Mouse (Mus musculus): ENCODE measurements at regions not wholly inside any gene's neighbourhood (a gene's known extent, or its start where the extent isn't known, plus 50 kb on each side); places are given as distances from the start of the nearest gene placed in this dataset.

DNA sequence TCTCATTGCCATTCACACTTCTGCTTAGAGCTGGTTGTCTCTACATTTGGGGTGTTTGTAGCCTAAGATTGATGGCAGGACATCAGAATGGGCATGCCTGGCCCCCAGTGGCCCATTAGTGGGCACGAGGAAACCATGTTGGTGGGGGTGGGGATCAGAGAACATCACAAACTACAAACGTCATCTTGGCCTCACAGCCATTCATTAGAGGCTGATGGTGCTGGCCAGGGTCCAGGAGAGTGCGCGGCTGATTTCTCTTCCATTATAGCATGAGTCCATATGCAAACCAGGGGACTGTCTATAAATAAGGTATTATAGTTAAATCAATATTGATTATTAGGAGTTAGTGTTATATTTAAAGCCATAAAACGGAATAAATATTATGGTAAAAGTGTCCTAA is 67.9 kb downstream of the 3100002H09Rik start:
- no peak for DNase-seq

DNA sequence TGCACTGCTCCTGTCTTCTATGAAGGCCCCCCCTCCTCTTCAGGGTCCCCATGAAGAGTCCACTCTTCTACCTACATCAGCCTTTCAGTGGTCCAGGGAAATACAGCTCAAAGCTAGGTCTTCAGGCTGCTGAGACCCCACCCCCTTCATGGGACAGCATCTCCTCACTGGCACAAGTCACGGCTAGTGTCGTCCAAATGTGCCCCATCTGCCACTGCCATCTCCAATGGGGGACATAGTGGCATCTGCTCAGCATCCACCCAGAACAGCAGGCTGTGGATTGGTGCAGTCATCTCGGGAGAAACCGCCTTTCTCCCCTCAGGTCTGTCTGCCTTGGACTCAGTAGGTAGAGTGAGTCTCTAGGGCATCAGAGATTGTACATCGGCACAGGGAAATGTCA is 72.1 kb downstream of the 3100002H09Rik start:
- DNase-seq: no peak

DNA sequence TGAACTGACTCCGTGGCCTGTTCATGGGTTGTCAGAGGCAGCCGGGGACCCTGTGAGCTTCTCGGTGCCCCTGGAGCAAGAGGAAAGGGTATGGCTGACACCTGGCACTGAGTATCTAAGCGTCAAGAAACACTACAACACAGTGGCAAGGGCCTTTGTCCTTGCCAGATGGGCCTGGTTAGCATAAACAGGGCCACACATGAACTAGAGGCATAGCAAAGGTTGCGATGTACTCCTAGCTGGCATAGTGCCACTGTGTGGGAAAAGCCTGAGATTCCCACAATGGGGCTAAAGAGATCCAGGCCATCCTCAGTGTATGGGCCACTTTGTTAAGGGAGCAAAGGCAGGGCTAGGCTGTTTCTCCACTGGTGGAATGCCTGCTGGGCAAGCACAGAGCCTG is 72.9 kb downstream of the 3100002H09Rik start:
- DNase-seq: no peak

DNA sequence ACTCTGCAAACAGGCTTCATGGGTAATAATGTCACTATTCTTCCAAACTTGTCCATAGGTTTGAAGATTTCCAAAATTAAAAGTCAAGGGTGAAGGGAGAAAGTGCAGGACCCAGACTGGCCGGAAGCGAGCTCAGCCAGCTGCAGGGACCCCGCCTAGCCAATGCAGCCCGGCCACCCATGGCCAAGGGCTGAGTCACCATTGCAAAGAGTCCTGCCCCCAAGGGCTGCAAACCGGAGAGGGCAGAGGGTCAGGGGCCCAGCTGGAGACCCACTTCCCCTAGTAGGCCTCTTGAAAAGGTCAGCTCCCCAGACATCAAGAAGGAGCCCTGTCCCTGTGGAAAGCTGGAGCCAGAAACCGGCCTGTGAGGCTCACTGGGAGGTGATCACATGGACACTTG is 77.0 kb downstream of the 3100002H09Rik start:
- peak; percentile 92 for DNase-seq

- no peak for DNase-seq
These were observed 80.0 kb downstream of the 3100002H09Rik start for GRCm38 (mm10) chr4:124530596-124530995.

DNA sequence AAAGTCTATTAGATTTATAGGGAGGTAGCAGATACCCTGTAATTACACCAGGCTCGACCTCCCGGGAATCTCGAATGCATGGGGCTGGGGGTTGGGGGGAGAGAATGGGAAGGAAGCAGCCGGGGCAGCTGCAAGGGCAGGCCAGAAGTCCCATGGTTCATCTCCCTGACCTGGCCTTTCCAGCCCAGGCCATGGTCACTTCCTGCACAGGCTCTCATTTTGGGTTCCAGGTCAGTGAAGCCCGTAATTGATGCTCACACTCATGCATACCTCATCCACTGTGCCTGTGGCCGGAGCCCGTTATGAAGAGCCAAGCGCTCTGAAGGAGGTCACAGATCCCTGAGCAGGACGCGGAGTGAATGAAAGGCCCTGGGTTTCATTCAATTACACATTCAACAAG is 83.8 kb downstream of the 3100002H09Rik start:
- DNase-seq: no peak

GRCm38 (mm10) chr4:124526362-124526761 is 84.2 kb downstream of the 3100002H09Rik start:
- no peak for DNase-seq

DNA sequence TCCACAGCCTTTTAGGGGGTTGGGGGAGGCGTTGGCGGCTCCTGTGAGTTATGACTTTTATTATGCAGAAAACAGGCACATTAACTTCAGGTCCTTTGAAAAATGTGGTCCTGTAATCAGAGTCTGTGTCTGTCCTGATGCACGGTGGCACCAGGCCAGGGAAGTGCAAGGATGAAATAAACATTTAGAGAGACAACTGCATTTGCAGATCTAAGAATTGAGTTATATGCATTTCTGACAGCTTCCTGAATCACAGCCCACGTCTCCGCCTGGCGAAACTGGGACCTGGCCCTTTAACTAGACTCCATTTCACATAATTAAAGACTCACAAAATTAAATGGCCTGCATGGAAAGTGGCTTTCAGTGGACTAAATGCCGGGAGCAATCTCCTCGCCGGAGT is 90.3 kb downstream of the 3100002H09Rik start:
- DNase-seq: no peak

GRCm38 (mm10) chr4:124511761-124512160 is 98.8 kb downstream of the 3100002H09Rik start:
- DNase-seq: no peak

DNA sequence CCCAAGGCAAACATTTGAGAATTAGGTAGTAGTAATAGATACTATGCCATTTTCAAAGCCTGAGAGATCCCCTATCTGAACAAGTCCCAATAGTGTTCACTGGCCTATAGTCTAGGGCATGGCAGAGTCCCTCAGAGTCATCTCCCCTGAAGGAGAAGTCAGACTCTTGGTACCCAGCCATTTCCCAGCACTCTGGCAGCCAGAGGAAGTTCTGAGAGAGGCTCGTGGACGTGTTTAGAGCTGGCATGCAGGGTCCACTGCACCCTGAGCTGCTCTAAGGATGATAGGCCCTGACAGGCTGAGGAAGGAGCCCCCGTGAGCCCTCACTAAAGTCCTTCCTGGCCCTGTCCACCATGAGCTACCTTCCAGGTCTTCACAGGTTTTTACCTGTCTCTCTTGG is 99.8 kb downstream of the 3100002H09Rik start:
- DNase-seq: no peak

DNA sequence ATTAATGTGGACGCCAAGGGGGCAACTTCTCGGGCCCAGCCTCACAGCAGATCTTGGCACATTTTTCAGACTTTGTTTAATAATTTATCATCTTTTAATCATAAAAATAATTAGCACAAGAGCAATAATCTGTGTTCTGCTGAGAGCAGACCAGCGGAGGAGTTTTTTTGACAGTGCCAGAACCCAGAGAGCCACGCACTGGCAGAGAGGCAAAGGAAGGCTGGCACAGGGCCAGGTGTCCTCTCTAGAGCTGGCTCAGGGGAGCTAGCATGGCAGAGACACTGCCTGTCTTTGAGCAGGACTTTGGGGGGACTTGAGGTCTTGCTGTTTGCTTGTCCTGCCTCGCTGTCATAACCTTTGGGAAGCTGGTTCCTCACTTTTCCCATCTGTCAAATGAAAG is 100.9 kb downstream of the 3100002H09Rik start:
- DNase-seq: no peak

DNA sequence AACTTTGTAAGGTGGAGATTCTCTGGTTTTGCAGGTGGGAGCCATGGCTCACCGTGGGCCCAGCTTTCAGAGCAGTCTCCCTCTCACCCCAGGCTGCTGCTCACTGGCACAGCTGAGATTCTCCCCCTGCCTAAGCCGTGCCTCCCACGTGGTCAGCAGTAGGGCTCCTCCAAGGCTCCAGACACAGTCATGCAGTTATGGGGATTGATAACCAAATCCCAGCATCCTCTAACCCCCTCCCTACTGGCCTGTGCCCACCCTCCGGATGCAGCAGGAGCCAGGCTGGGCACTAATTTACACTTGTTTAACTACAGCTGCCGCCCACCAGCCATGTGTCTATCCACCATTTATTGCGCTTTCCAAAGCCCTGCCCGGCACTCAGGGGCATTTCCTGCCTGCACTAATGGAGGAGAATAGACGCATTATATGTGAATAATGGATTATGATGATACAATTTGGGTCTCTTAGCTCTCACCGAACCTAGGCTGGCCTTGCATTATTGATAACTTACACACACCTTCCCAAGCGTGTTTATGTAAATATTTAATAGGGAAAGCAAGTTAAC is 104.4 kb downstream of the 3100002H09Rik start:
- no peak for DNase-seq

GRCm38 (mm10) chr4:124501785-124502184 is 108.8 kb downstream of the 3100002H09Rik start:
- no peak for DNase-seq

GRCm38 (mm10) chr4:124498043-124498442 is 112.6 kb downstream of the 3100002H09Rik start:
- no peak for DNase-seq

DNA sequence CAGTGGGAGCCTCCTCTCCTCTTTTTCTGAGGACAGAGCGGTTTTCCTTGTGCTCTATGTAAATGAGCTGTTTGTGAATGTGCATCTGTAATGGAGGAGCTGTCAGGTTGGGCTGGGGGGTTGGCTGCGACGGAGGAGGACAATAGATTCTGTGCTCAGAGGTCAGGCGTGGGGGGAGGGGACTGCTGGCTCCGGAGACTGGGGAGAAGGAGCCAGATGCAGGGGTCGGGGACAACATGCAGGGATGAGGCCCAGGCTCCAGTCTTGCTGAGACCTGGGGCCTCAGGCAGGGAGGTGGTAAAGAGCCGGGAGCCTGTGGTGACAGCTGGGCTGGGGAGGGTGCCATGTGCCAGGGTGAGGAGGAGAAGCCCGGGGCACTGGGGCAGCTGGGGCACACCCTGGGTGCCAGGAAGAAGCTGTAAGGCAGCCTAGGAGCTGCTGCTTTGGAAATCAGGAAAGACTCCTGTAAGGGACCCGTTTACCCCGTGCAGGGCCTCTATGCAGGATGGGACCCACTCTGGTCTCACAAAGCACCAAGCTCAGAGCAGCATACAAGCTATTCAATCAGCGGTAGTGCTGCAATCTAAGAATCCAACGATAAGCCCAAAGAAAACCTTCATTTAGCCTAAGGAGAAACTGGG is 124.5 kb downstream of the 3100002H09Rik start:
- DNase-seq: no peak

DNA sequence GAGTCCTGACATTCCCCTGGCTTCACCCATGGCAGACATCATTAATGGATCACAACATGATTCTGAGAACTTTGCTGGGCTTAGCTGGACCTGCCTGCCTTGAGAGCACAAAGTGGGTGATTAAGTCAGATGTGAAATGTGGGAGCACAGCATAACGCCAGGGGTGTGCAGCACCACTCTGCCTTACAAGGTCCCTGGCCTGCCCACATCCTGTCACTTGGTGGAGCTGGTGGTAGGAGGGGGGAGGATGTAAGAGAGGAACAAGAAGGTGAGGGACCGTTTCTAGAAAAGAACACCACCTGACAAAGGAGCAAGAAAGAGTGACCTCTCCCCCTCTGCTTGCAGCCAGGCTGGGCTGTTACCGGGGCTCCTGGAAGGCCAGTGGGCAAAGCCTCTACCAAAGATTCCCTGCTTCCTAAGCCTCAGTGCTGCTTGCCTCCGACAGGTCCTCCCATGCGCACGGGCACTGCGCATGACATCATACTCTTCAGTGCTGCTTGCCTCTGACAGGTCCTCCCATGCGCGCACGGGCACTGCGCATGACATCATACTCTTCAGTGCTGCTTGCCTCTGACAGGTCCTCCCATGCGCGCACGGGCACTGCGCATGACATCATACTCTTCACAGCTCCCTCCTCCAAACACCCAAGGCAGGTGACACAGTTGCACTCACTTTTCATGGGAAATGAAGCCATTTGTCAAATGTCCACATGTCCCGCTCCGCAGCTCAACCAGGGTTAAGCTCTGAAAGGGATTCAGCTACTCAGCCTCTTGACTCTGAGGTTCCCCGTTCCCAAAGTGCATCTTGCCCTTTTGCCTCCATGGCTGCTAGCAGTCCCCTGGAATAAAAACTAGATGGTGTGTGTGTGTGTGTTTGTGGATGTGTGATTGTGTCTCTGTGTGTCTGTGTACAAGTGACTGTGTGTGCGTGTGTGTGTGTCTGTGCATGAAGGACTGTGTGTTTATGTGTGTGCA is 125.7 kb downstream of the 3100002H09Rik start:
- DNase-seq: no peak

DNA sequence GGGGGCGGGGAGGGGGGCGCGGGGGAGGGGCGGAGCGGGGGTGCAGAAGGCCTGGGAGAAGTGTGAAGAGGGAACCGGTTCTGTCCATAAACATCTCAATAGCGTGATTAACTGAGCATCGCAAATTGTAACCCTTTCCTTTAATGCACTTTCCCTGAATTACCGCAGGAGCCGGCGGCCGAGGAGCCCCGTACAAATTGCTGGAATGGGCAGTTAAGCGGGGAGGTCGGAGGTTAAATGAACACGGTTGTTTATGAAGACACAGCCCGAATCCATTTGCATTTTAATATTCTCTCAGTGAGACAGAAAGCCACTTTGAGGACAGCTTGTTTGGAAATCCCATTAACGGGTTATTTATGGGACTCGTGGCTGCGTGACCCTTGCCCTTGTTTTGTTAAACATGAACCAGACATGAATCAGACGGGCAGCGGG is 132.7 kb downstream of the 3100002H09Rik start:
- DNase-seq: no peak

DNA sequence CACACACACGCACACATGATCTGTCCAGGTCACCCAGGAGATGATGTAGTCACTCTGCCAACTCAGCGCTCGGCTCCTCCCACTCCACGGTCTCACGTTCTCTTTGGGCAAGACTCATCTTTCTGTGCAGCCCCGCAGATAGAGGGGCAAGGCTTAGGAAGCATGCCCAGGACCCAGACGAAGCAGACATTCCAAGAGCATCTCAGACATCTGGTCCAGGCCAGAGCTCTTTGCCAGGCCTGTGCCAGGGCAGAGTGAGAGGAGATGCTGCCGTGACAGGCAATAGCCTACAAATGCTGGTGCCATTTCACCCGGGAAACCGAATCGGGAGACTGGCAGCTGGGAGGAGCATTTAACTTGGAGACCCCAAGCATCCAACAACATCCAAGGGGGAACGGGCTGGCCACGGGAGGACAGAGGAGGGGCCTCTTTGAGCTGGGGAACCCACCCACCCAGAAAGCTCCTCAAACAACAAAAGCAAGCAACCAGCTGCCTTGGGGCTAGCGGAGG is 133.2 kb downstream of the 3100002H09Rik start:
- no peak for DNase-seq

- no peak for DNase-seq
These were observed 145.3 kb downstream of the 3100002H09Rik start for GRCm38 (mm10) chr4:124465229-124465820.

DNA sequence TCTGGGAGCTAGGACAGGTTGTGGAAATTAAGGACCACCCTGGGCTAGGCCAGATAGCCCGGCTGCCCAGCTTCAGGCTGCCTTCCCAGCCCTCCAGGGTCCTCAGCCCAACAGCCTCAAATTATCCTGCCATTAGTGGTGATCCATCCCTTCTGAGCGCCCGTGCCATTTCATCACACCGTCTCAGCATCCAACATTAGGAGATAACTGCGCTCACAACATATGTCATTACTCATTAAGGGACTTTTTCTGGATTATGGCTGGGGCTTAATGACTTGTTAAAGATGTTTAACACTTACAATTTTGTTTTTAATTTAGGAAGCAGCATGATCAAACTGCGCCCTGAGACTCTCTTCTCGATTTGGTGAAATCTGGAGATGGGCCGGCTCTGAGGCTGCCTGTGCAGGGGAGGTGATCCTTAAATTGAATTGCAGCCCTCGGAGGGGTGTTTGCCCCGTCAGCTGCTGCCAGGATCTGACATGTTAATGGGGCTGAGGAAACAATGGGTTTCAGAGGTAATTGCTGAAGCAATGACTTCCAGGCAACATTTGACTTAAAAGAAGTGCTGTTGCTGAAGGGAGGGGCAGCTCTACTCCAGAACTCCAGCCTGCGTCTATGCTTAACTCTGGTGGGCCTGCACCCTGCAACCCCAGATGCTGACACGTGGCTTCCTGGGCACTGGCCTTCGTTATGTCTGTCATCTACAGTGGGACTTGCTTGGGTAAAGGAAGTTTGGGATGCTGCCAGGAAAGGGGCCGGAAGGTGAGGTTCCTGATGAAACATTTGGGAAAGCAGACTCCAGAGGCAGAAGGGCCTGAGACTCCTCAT is 154.9 kb downstream of the 3100002H09Rik start:
- no peak for DNase-seq

GRCm38 (mm10) chr4:124451131-124451530 is 159.5 kb downstream of the 3100002H09Rik start:
- peak; percentile 74 for DNase-seq

GRCm38 (mm10) chr4:124446615-124447014 is 164.0 kb downstream of the 3100002H09Rik start:
- peak; percentile 84 for DNase-seq

Data from heart, adult 11 months (tissue).